Mouse (Mus musculus): ENCODE results near the gene St7. TPM values are rescaled to one million over a fixed set of nuclear protein-coding genes. Genes with fewer than 3 reads are reported as not detected.

The St7 gene
- polyA plus RNA-seq, 1 experiment = 7.4 TPM

- H3K4me3 ChIP-seq (ENCODE audit: low read depth, low read length) = no peak overlapping the region
- H3K27ac ChIP-seq (ENCODE audit: insufficient read depth, low read length) = no peak overlapping the region
- H3K9me3 ChIP-seq (replicated peaks; ENCODE audit: control insufficient read depth, insufficient read depth, low read length, poor library complexity, severe bottlenecking) = no peaks in the 10 kb centered on the region
- no peak for TF ChIP-seq EP300 (IDR thresholded peaks at IDR 0.05; ENCODE audit: insufficient read depth, low read depth, low read length)
- no peak for TF ChIP-seq CTCF (IDR thresholded peaks at IDR 0.05; ENCODE audit: low read depth, low read length)
- no peak for TF ChIP-seq POLR2A (IDR thresholded peaks at IDR 0.05; ENCODE audit: insufficient read depth, low read length)
- no peaks in the 10 kb centered on the region for H3K27me3 ChIP-seq (ENCODE audit: control insufficient read depth, insufficient read depth, low read length, poor library complexity, severe bottlenecking)
- no peak overlapping the region for H3K9ac ChIP-seq (ENCODE audit: low read depth, poor library complexity, severe bottlenecking)
- no peaks in the 10 kb centered on the region for H3K36me3 ChIP-seq (ENCODE audit: control insufficient read depth, insufficient read depth, low read length, poor library complexity, severe bottlenecking)
- no peaks in the 10 kb centered on the region for H3K4me1 ChIP-seq (ENCODE audit: control insufficient read depth, insufficient read depth, low read length)
Observed at GRCm38 (mm10) chr6:17785248-17785647, 92.5 kb downstream of the St7 start.

GRCm38 (mm10) chr6:17787810-17788209 lies 95.1 kb downstream of the St7 start:
- Histone ChIP-seq H3K9ac (ENCODE audit: low read depth, poor library complexity, severe bottlenecking) (no peak overlapping the region), H3K9me3 (replicated peaks; ENCODE audit: control insufficient read depth, insufficient read depth, low read length, poor library complexity, severe bottlenecking) (no peaks in the 10 kb centered on the region), H3K27ac (ENCODE audit: insufficient read depth, low read length) (no peak overlapping the region), H3K4me1 (ENCODE audit: control insufficient read depth, insufficient read depth, low read length) (no peaks in the 10 kb centered on the region), H3K27me3 (ENCODE audit: control insufficient read depth, insufficient read depth, low read length, poor library complexity, severe bottlenecking) (no peaks in the 10 kb centered on the region), H3K36me3 (ENCODE audit: control insufficient read depth, insufficient read depth, low read length, poor library complexity, severe bottlenecking) (no peaks in the 10 kb centered on the region), H3K4me3 (ENCODE audit: low read depth, low read length) (no peak overlapping the region)
- no peak for TF ChIP-seq EP300 (IDR thresholded peaks at IDR 0.05; ENCODE audit: insufficient read depth, low read depth, low read length)
- TF ChIP-seq CTCF (IDR thresholded peaks at IDR 0.05; ENCODE audit: low read depth, low read length) = no peak

- TF ChIP-seq CTCF (IDR thresholded peaks at IDR 0.05; ENCODE audit: low read depth, low read length) (no peak), POLR2A (IDR thresholded peaks at IDR 0.05; ENCODE audit: insufficient read depth, low read length) (no peak), EP300 (IDR thresholded peaks at IDR 0.05; ENCODE audit: insufficient read depth, low read depth, low read length) (no peak)
Observed at GRCm38 (mm10) chr6:17790251-17790650, 97.5 kb downstream of the St7 start.

GRCm38 (mm10) chr6:17793471-17793870 lies 100.7 kb downstream of the St7 start:
- H3K4me1 ChIP-seq (ENCODE audit: control insufficient read depth, insufficient read depth, low read length) = no peaks in the 10 kb centered on the region
- no peaks in the 10 kb centered on the region for H3K9me3 ChIP-seq (replicated peaks; ENCODE audit: control insufficient read depth, insufficient read depth, low read length, poor library complexity, severe bottlenecking)
- no peak overlapping the region for H3K27ac ChIP-seq (ENCODE audit: insufficient read depth, low read length)
- H3K27me3 ChIP-seq (ENCODE audit: control insufficient read depth, insufficient read depth, low read length, poor library complexity, severe bottlenecking) = no peaks in the 10 kb centered on the region
- no peak overlapping the region for H3K9ac ChIP-seq (ENCODE audit: low read depth, poor library complexity, severe bottlenecking)
- H3K36me3 ChIP-seq (ENCODE audit: control insufficient read depth, insufficient read depth, low read length, poor library complexity, severe bottlenecking) = no peaks in the 10 kb centered on the region
- TF ChIP-seq EP300 (IDR thresholded peaks at IDR 0.05; ENCODE audit: insufficient read depth, low read depth, low read length) (no peak), POLR2A (IDR thresholded peaks at IDR 0.05; ENCODE audit: insufficient read depth, low read length) (no peak), CTCF (IDR thresholded peaks at IDR 0.05; ENCODE audit: low read depth, low read length) (no peak)
- no peak overlapping the region for H3K4me3 ChIP-seq (ENCODE audit: low read depth, low read length)

More at GRCm38 (mm10) chr6:17790251-17790650, 97.5 kb downstream of the St7 start:
- H3K9ac ChIP-seq (ENCODE audit: low read depth, poor library complexity, severe bottlenecking) = no peak overlapping the region
- no peaks in the 10 kb centered on the region for H3K36me3 ChIP-seq (ENCODE audit: control insufficient read depth, insufficient read depth, low read length, poor library complexity, severe bottlenecking)
- H3K4me3 ChIP-seq (ENCODE audit: low read depth, low read length) = no peak overlapping the region
- no peaks in the 10 kb centered on the region for H3K27me3 ChIP-seq (ENCODE audit: control insufficient read depth, insufficient read depth, low read length, poor library complexity, severe bottlenecking)
- H3K9me3 ChIP-seq (replicated peaks; ENCODE audit: control insufficient read depth, insufficient read depth, low read length, poor library complexity, severe bottlenecking) = no peaks in the 10 kb centered on the region
- H3K4me1 ChIP-seq (ENCODE audit: control insufficient read depth, insufficient read depth, low read length) = no peaks in the 10 kb centered on the region
- H3K27ac ChIP-seq (ENCODE audit: insufficient read depth, low read length) = no peak overlapping the region

- no peak overlapping the region for H3K9ac ChIP-seq (ENCODE audit: low read depth, poor library complexity, severe bottlenecking)
- no peaks in the 10 kb centered on the region for H3K36me3 ChIP-seq (ENCODE audit: control insufficient read depth, insufficient read depth, low read length, poor library complexity, severe bottlenecking)
- no peak for TF ChIP-seq CTCF (IDR thresholded peaks at IDR 0.05; ENCODE audit: low read depth, low read length)
- TF ChIP-seq POLR2A (IDR thresholded peaks at IDR 0.05; ENCODE audit: insufficient read depth, low read length) = no peak
- TF ChIP-seq EP300 (IDR thresholded peaks at IDR 0.05; ENCODE audit: insufficient read depth, low read depth, low read length) = no peak
- no peak overlapping the region for H3K27ac ChIP-seq (ENCODE audit: insufficient read depth, low read length)
- H3K27me3 ChIP-seq (ENCODE audit: control insufficient read depth, insufficient read depth, low read length, poor library complexity, severe bottlenecking) = no peaks in the 10 kb centered on the region
- H3K4me3 ChIP-seq (ENCODE audit: low read depth, low read length) = no peak overlapping the region
- no peaks in the 10 kb centered on the region for H3K4me1 ChIP-seq (ENCODE audit: control insufficient read depth, insufficient read depth, low read length)
- no peaks in the 10 kb centered on the region for H3K9me3 ChIP-seq (replicated peaks; ENCODE audit: control insufficient read depth, insufficient read depth, low read length, poor library complexity, severe bottlenecking)
Observed at GRCm38 (mm10) chr6:17797271-17797713, 104.6 kb downstream of the St7 start.

- no peak overlapping the region for H3K4me3 ChIP-seq (ENCODE audit: low read depth, low read length)
- H3K9me3 ChIP-seq (replicated peaks; ENCODE audit: control insufficient read depth, insufficient read depth, low read length, poor library complexity, severe bottlenecking) = no peaks in the 10 kb centered on the region
- TF ChIP-seq POLR2A (IDR thresholded peaks at IDR 0.05; ENCODE audit: insufficient read depth, low read length) (no peak), CTCF (IDR thresholded peaks at IDR 0.05; ENCODE audit: low read depth, low read length) (no peak), EP300 (IDR thresholded peaks at IDR 0.05; ENCODE audit: insufficient read depth, low read depth, low read length) (no peak)
- H3K4me1 ChIP-seq (ENCODE audit: control insufficient read depth, insufficient read depth, low read length) = no peaks in the 10 kb centered on the region
- no peak overlapping the region for H3K9ac ChIP-seq (ENCODE audit: low read depth, poor library complexity, severe bottlenecking)
- no peak overlapping the region for H3K27ac ChIP-seq (ENCODE audit: insufficient read depth, low read length)
- H3K27me3 ChIP-seq (ENCODE audit: control insufficient read depth, insufficient read depth, low read length, poor library complexity, severe bottlenecking) = no peaks in the 10 kb centered on the region; the same call in 1 of the 2 replicates
- no peaks in the 10 kb centered on the region for H3K36me3 ChIP-seq (ENCODE audit: control insufficient read depth, insufficient read depth, low read length, poor library complexity, severe bottlenecking)
Observed at GRCm38 (mm10) chr6:17800694-17801093, 108.0 kb downstream of the St7 start.
